Comparison of ENCODE assay signal across 8 mouse cellular contexts in the genomic region with DNA sequence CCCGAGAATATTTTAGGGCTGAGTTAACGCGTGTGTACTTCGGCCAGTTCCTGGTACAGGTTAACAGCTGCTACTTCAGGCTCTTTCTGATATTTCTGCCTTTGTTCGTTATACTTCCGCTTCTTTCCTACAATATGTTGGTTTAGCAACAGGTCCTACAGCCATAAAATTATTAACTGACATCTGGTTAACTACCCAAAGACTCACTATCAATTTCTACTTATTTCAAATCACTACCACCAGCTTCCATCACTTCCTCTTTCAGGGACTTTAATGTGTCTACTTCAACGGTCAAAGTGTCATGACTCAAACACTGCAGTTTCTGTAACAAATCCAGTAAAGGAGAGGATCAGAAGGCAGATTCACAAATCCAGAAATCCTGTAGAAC. TPM values are rescaled to one million over a fixed set of nuclear protein-coding genes. Genes with fewer than 3 reads are reported as not detected.
DNase-seq lines count a peak whose midpoint lies in the region; ATAC-seq lines count a peak whose summit lies in the region.

No protein-coding gene starts in this region.

- H3K4me1 ChIP-seq in lung, embryonic 15.5 days: peaks cover 13% of the 10 kb centered on the region; the same call in 1 of the 2 replicates
- H3K4me1 ChIP-seq in forebrain, embryonic 10.5 days: peaks cover 16% of the 10 kb centered on the region
- peaks cover 6% of the 10 kb centered on the region; the same call in 1 of the 2 replicates for H3K4me1 ChIP-seq in limb, embryonic 15.5 days
- H3K4me1 ChIP-seq in stomach, embryonic 14.5 days (ENCODE audit: control insufficient read depth, insufficient read depth, low read length): no peaks in the 10 kb centered on the region

- 31% methylated on average over 7 of the region's 7 CpGs for WGBS in lung, embryonic 15.5 days
- 59% methylated on average over 7 of the region's 7 CpGs for WGBS in forebrain, embryonic 10.5 days
- WGBS in limb, embryonic 15.5 days: 42% methylated on average over 7 of the region's 7 CpGs
- WGBS in stomach, embryonic 14.5 days: 28% methylated on average over 7 of the region's 7 CpGs

- DNase-seq in lung, postnatal 4 days: no peak
- DNase-seq in forebrain, embryonic 10.5 days (ENCODE audit: extremely low spot score, low spot score): no peak
- no peak for DNase-seq in layer of hippocampus, adult 18-20 months (ENCODE audit: low spot score in 2 of 2)
- DNase-seq in right cerebral cortex, adult 18-20 months: no peak
- no peak for DNase-seq in frontal cortex, postnatal 36 days (ENCODE audit: low spot score in 2 of 2)

- no peaks in the 10 kb centered on the region for H3K27me3 ChIP-seq in lung, embryonic 15.5 days
- no peaks in the 10 kb centered on the region for H3K27me3 ChIP-seq in forebrain, embryonic 10.5 days (ENCODE audit: poor library complexity, severe bottlenecking)
- H3K27me3 ChIP-seq in limb, embryonic 15.5 days: no peaks in the 10 kb centered on the region
- no peaks in the 10 kb centered on the region for H3K27me3 ChIP-seq in stomach, embryonic 14.5 days (ENCODE audit: control insufficient read depth, insufficient read depth, low read length)

- peak; percentile 12; the same call in 1 of the 2 replicates for ATAC-seq in lung, embryonic 15.5 days (ENCODE audit: borderline replicate concordance, extremely low read depth, low FRiP score, low TSS enrichment)
- ATAC-seq in limb, embryonic 15.5 days (ENCODE audit: insufficient number of reproducible peaks, low FRiP score, low TSS enrichment, low read depth): no peak
- peak; percentile 42; the same call in 1 of the 2 replicates for ATAC-seq in stomach, embryonic 14.5 days (ENCODE audit: insufficient number of reproducible peaks, insufficient read depth, low FRiP score, low read depth)

- peak overlapping the region; percentile 92 for H3K4me3 ChIP-seq in lung, embryonic 15.5 days
- peak overlapping the region; percentile 93 for H3K4me3 ChIP-seq in forebrain, embryonic 10.5 days
- H3K4me3 ChIP-seq in limb, embryonic 15.5 days: peak overlapping the region; percentile 87
- H3K4me3 ChIP-seq in stomach, embryonic 14.5 days (ENCODE audit: low read depth, low read length): peak overlapping the region; percentile 84

- H3K9ac ChIP-seq in lung, embryonic 15.5 days: peak overlapping the region; percentile 93
- peak overlapping the region; percentile 89; the same call in 1 of the 2 replicates for H3K9ac ChIP-seq in limb, embryonic 15.5 days
- peak overlapping the region; percentile 84; the same call in 1 of the 2 replicates for H3K9ac ChIP-seq in stomach, embryonic 14.5 days (replicated peaks; ENCODE audit: low read depth, low read length)

- H3K27ac ChIP-seq in lung, embryonic 15.5 days: peak overlapping the region; percentile 98
- H3K27ac ChIP-seq in forebrain, embryonic 10.5 days: peak overlapping the region; percentile 98
- peak overlapping the region; percentile 95 for H3K27ac ChIP-seq in limb, embryonic 15.5 days
- H3K27ac ChIP-seq in stomach, embryonic 14.5 days (ENCODE audit: low read length): peak overlapping the region; percentile 96

- H3K4me2 ChIP-seq in lung, embryonic 15.5 days: peak overlapping the region; percentile 66
- peak overlapping the region; percentile 67 for H3K4me2 ChIP-seq in limb, embryonic 15.5 days
- H3K4me2 ChIP-seq in stomach, embryonic 14.5 days (replicated peaks; ENCODE audit: low read depth, low read length): peak overlapping the region; percentile 60

- H3K9me3 ChIP-seq in lung, embryonic 15.5 days: no peaks in the 10 kb centered on the region
- no peaks in the 10 kb centered on the region for H3K9me3 ChIP-seq in forebrain, embryonic 10.5 days
- no peaks in the 10 kb centered on the region for H3K9me3 ChIP-seq in limb, embryonic 15.5 days
- no peaks in the 10 kb centered on the region for H3K9me3 ChIP-seq in stomach, embryonic 14.5 days (ENCODE audit: control insufficient read depth, low read depth, low read length)

- H3K36me3 ChIP-seq in lung, embryonic 15.5 days: peaks cover 10% of the 10 kb centered on the region; the same call in 1 of the 2 replicates
- peaks cover 22% of the 10 kb centered on the region for H3K36me3 ChIP-seq in forebrain, embryonic 10.5 days (replicated peaks)
- peaks cover 6% of the 10 kb centered on the region for H3K36me3 ChIP-seq in limb, embryonic 15.5 days
- no peaks in the 10 kb centered on the region; the same call in 1 of the 2 replicates for H3K36me3 ChIP-seq in stomach, embryonic 14.5 days (ENCODE audit: control insufficient read depth, insufficient read depth, low read length)

RNA-seq across cellular contexts. Expression of gene Dnajc10, which starts 0.4 kb away (rescaled TPM):
- polyA plus RNA-seq in lung, embryonic 15.5 days (2015; fragmentation: Nextera tagmentation; extraction: Ambion mirVana): 89.7 and 95.8 TPM in 2 replicates
- polyA plus RNA-seq in forebrain, embryonic 10.5 days (2016; fragmentation: Nextera tagmentation; extraction: Ambion mirVana): 83.5 and 86.5 TPM in 2 replicates
- 66.1 and 69.4 TPM in 2 replicates for polyA plus RNA-seq in limb, embryonic 15.5 days (2015; fragmentation: Nextera tagmentation; extraction: Ambion mirVana)
- polyA plus RNA-seq in stomach, embryonic 14.5 days (2014; fragmentation: Nextera tagmentation; extraction: Ambion mirVana): 91.8 and 99.3 TPM in 2 replicates
- total RNA-seq in layer of hippocampus, adult 18-20 months (2021): 10 to 100 TPM; 56.3 to 56.7 TPM

RNA-seq across cellular contexts. Expression of gene Prdx6b, which starts 22.6 kb away (rescaled TPM):
- polyA plus RNA-seq in lung, embryonic 15.5 days (2015; fragmentation: Nextera tagmentation; extraction: Ambion mirVana): not detected in 2 replicates
- not detected in 2 replicates for polyA plus RNA-seq in forebrain, embryonic 10.5 days (2016; fragmentation: Nextera tagmentation; extraction: Ambion mirVana)
- not detected in 2 replicates for polyA plus RNA-seq in limb, embryonic 15.5 days (2015; fragmentation: Nextera tagmentation; extraction: Ambion mirVana)
- polyA plus RNA-seq in stomach, embryonic 14.5 days (2014; fragmentation: Nextera tagmentation; extraction: Ambion mirVana): not detected in 2 replicates
- total RNA-seq in layer of hippocampus, adult 18-20 months (2021): not detected
